Mouse (Mus musculus) NIH3T3 (cell line): ENCODE measurements at regions not wholly inside any gene's neighbourhood (a gene's known extent, or its start where the extent isn't known, plus 50 kb on each side); places are given as distances from the start of the nearest gene placed in this dataset.
A peak's percentile ranks its signal among the peaks of the same experiment; 100 is the strongest.

Experiments
- DNase-seq: peaks from one replicate; pipeline ENCODE4 v3.0.0-alpha.2; 2012; ENCODE audit warnings: low read depth

DNA sequence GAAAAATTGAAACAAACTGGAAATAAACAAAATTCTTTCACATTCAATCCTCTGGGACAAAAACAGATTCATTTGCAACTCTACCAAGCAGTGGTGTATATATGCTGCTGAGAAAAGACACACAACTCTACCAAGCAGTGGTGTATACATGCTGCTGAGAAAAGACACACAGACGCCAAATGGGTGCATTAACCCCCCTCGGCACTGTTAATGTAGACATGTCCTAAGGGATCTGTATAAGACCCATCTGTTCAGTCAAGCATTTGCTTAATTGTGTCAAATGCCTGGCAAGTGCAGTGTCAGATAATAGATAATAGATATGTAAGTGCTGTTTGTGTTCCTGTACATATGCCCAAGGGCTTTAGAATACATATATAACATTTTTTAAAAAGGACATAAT is 1035.2 kb upstream of the B3galt2 start:
- DNase-seq, result no peak

DNA sequence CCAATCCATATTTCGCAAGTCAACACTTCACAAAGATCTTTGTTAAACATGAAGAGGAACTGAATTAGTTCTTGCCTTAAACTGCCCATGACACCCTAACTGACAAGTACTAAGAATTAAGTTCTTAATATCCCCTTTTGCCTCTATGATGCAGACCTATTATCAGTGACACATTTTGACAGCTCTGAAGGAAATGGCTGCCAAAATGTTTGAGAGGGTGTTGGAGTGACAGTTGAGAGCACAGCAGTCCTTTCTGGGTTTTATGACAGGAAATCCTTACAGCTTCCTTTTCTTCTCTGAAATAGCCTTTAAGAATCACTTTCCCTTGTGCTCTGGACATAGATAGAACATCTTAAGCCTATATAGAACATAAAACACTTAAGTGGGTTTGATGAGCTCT is 1034.4 kb upstream of the B3galt2 start:
- DNase-seq, result no peak

DNA sequence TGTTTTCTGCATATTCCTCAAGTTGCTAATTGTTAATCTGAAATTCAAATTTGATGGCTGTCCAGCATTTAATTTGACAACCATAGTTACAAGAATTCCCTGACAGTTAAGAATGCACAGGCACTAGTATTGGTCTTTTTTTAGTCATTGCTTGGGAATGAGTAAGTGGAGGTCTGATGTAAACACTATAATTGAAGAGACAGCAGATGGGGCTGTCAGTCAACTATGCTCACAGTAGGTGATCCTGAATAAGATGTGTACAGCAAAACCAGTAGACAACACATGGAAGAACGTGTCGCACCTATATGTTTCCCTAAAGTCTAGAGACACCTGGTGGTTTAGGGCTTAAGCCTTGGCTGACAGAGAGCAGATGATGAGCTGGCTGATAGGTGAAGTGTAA is 1019.0 kb upstream of the B3galt2 start:
- DNase-seq, result no peak

DNA sequence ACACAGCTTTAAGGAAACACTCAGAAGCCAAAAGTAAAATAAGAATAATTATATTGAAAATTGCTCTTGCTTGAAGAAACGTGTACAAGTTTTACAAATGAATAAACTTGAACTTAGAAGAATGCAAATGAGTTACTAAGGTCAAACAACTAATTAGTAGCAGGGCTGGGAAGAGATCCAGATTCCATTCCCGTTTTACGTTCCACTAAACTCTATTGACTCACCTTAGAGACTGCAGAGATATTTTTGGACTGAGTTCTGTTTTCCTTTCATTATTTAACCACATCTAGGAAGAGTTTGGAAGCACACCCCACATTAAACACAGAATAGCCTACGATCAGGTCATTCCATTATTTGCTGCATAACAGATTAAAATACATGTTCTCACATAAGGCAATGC is 1016.2 kb upstream of the B3galt2 start:
- no peak for DNase-seq

DNA sequence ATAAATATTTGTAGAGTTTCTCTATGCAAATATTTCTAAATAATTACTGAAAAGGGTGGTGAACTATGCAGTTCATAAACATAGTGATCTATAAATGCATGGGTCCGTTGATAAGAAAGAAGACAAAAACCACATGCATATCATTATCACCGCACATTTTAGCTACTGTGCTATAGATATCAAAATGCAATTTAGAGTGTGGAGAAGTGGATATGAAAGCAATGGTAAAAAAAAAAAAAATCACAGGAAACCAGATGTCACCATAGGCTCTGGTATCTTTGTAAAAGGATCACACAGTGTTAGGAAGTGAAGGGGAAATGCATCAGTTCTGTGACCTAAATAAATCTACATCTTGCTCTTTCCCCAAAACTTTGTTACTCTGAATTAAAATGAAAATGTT is 985.2 kb upstream of the B3galt2 start:
- DNase-seq, result no peak

DNA sequence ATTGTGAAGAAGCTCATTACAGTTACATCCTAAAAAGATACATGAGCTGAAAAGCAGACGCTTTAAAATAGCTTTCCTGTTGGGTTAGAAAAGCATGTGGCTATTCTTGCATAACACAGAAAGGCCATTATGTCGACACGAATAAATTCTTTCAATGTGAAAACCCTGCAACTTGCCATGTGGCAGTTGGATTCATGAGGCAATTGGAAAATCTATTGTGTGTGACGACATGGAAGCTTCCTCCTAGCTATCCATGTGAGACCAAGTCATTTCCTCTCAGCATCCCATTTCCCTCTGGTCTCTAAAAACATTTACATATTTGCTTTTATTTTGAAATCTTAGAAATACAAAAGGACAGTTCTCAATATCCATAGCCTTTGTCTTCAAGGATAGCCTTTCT is 975.2 kb upstream of the B3galt2 start:
- no peak for DNase-seq

DNA sequence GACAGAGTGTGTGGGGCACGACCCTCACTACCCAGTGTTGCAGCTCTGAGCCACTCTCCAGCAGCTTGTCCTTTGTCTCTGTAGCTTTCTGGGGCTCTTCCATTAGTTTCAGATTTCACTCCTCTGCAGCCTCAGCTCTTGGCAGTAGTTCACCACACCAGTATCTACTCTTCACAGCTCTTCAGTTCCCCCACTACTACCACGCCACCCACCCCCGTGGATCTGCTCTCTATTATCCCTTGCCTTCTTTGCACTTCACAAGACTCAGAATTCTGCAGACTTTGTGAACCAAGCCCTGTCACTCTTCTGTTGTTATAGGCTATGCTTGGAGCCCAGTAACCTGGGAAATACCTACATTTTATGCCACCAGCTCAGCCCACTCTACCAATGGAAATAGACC is 960.5 kb upstream of the B3galt2 start:
- DNase-seq, result no peak

DNA sequence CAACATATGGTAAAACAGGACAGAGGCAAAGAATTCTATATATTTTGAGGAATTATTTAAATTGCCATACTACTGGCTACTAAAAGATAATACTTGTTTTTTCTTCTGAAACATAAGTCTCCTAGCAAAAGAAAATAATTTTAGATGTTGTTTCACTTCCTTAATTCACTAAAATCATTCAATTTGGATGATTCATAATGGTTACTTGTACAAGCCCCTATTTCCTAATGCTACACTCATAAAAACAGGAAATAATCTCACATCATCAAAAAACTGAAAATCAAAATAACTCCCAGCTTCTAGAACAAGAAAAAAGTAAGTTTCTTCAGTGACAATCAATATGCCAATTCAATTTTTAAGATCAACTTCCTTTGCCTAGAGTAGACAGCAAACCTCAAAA is 951.6 kb upstream of the B3galt2 start:
- DNase-seq, result no peak

DNA sequence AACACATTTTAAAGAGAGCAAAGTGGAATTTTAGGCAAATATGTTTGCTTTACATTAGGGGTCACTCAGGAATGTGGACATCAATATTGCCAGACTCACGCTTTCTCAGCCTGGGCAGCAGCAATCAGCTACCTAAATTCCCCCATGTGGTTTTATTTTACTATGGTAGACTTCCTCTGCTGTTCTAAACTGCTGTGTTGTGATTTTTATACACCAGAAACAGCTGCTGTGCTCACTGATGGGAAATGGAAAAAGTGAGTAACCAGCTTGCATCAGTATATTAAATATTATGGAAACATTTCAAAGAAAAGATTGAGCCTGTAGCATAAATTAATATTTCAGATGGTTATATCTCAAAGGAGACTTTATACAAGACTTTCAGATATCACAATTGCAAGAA is 945.3 kb upstream of the B3galt2 start:
- no peak for DNase-seq

DNA sequence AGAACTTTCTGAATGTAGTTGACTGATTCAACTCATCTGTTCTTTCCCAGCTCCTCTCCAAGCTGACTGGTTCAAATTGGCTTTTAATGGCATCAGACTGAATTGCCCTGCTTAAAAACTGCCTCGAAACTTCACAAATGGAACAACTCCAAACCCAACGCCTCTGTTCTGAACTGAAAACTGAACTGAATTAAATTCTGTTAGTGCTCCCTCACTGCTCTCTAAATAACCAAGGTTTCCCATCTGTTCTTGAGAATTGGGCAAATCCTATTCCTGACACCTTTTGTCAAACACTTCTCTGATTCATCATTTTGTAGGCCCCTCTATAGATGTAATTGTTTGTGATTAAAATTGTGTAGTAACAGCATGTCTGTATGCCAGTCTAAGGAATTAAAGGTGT is 932.2 kb upstream of the B3galt2 start:
- no peak for DNase-seq

DNA sequence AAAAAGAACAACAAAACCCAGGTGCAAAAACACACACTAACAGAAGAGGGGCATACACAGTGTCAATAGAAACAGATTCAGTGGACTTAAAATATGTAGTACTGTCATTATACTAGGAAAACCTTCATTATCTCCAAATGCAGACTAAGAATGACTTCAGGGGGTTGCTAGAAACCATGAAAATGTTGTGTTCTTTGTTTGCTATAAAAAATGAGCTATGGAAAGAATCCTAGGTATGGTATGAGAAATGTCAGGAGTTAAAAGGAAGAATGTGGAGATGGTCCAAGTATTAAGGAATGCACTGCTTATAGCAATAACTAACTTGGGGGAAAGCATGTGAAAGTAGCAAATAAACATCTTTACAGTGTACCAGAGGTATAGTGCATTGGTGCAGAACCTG is 910.2 kb upstream of the B3galt2 start:
- DNase-seq, result no peak

DNA sequence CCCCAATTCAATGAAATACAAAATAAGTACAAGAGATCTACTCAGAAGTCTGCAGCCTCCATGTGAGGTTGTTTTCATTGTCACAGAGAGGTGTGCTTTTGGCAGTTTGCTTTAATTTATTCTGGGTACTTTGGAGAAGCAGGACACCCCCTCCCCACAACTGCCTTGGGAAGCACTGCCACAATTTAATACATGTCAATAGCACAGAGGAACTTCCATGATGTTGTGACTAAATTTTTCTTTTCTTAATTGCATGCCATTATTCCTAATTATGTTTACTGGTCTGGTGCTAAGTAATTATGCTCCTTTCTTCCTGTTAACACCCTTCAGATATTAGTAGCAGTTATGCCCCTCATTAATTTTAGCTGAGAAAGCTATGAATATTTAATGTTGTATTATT is 906.4 kb upstream of the B3galt2 start:
- DNase-seq, result no peak

DNA sequence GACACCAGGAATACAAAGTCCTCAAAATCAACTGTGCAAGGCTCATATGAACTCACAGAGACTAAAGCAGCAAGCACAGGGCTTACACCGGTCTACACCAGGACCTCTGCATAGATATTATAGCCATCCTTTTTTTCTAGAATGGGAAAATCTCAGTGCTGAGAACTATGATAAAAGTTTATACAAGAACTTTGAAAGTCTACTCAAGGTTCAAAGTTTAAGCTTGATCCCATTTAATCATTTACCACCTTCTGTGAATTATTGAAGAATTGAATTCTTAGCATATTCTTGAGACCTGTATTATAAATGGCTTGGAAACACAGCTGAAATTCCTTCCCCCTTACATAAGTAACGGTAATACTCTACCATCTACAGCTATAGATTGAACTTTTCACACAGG is 902.1 kb upstream of the B3galt2 start:
- no peak for DNase-seq

DNA sequence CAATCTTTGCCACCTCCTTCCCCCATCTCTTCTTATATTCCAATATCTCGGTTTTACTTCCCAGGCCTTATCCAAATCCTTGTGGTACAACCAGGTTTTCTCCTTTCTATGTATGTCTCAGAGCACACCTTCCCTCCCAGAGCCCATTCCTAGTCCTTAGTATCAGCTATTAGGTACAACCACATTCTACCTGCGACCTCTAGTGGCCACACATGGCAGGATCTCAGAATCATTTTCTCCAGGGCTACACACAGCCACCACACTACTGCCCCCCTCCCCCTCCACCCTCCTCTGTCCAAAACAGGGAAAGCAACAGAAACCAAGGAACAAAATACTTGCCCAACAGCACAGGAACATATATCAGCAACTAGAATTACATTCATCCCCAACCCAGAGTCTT is 898.2 kb upstream of the B3galt2 start:
- DNase-seq, result peak; percentile 29

DNA sequence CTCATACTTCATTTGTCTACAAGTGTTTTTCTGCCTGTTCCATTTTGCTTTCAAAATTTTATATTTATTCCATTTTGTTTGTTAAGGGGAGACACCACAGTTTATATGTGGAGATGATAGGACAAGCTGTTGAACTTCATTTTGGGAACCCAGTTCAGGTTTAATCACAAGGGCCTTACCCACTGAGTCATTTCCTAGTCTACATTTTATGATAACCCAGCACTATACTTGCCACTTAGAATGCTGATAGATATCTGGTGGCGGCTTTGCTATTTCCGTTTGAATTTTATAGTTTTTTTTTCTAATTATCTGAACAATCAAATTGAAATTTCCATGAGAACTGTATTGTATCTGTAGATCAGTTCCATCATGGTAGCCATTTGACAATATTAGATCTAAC is 869.5 kb upstream of the B3galt2 start:
- no peak for DNase-seq
